ENCODE assay signal across 8 mouse cellular contexts in the genomic region with DNA sequence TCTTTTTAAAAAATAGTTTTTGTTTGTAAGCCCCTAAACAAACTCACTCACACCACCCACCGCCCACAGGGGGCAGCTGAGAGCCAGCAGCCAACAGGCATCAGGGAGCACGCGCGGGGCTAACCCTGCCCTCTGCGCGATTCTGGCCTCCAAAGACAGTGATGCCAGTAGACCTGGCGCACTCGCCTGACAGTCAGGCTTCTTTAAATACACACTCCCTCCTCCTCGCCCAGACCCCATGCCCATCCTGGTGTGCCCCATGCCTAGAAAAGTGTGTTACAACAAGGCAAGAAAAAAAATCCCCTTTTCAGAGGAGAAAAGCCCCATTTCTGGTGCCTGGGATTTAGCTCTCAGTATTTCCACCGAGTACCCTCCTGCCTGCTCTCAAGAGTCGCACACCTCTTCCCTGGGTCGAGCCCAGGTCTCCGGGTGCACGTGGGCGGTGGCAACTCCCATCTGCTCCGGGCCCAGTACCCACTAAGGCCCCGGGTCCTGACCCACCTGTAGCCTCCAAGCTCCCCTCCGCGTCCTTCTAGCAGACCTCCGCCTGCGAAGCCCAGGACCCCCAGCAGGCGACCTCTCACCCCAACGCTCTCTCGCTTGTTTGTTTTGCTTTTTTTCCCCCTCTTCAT. TPM values are rescaled to one million over a fixed set of nuclear protein-coding genes. Genes with fewer than 3 reads are reported as not detected.
DNase-seq lines count a peak whose midpoint lies in the region; ATAC-seq and TF ChIP-seq lines count a peak whose summit lies in the region.

No protein-coding gene starts in this region.

- DNase-seq in urinary bladder, adult 18-20 months (ENCODE audit: low spot score in 2 of 2), result peak; percentile 11 to 19
- DNase-seq in urinary bladder, postnatal 10 days (ENCODE audit: low spot score), result no peak
- DNase-seq in embryonic facial prominence, embryonic 11.5 days (ENCODE audit: low spot score), result peak; percentile 73
- DNase-seq in heart, adult 8-10 months (ENCODE audit: low spot score), result peak; percentile 77
- peak; percentile 25 for DNase-seq in kidney, adult 11 months
- DNase-seq in liver, postnatal 0 days, result peak; percentile 69
- peak; percentile 77 for DNase-seq in neural tube, embryonic 10.5 days (ENCODE audit: extremely low spot score, low spot score)
- peak; percentile 72 for DNase-seq in testis, postnatal 10 days (ENCODE audit: low spot score)

- peak; percentile 65 for TF ChIP-seq CTCF in liver, postnatal 0 days (IDR thresholded peaks at IDR 0.05; ENCODE audit: low read depth)

- no peaks in the 10 kb centered on the region for H3K4me1 ChIP-seq in embryonic facial prominence, embryonic 11.5 days (ENCODE audit: control insufficient read depth, insufficient read depth, low read length)
- H3K4me1 ChIP-seq in liver, postnatal 0 days (ENCODE audit: insufficient read depth), result peaks cover 4% of the 10 kb centered on the region; the same call in 1 of the 2 replicates

- H3K4me2 ChIP-seq in embryonic facial prominence, embryonic 11.5 days (ENCODE audit: low read depth, low read length), result peak overlapping the region; percentile 99
- H3K4me2 ChIP-seq in liver, postnatal 0 days (ENCODE audit: low read depth, low read length), result peak overlapping the region; percentile 82

- peak overlapping the region; percentile 65 for H3K4me3 ChIP-seq in embryonic facial prominence, embryonic 11.5 days (ENCODE audit: low read depth, low read length)
- peak overlapping the region; percentile 66 for H3K4me3 ChIP-seq in liver, postnatal 0 days (ENCODE audit: low read depth, low read length)

- 0 out of 2 replicates have a peak, but pooled peaks have one; percentile 45 for ATAC-seq in embryonic facial prominence, embryonic 11.5 days (replicated peaks; ENCODE audit: insufficient number of reproducible peaks, low FRiP score, low TSS enrichment, low read depth)
- ATAC-seq in liver, postnatal 0 days, result peak; percentile 65

- peaks cover 20% of the 10 kb centered on the region for H3K27me3 ChIP-seq in embryonic facial prominence, embryonic 11.5 days (ENCODE audit: control insufficient read depth, insufficient read depth, low read length)
- peaks cover 27% of the 10 kb centered on the region for H3K27me3 ChIP-seq in liver, postnatal 0 days (ENCODE audit: insufficient read depth, low read length)

- no peak overlapping the region for H3K27ac ChIP-seq in embryonic facial prominence, embryonic 11.5 days (replicated peaks; ENCODE audit: low read depth, low read length)
- 0 out of 2 replicates have a peak overlapping the region, but pooled peaks have one; percentile 44 for H3K27ac ChIP-seq in liver, postnatal 0 days (ENCODE audit: low read depth)

- no peaks in the 10 kb centered on the region for H3K36me3 ChIP-seq in embryonic facial prominence, embryonic 11.5 days (replicated peaks; ENCODE audit: control insufficient read depth, insufficient read depth, low read depth, low read length)
- no peaks in the 10 kb centered on the region for H3K36me3 ChIP-seq in liver, postnatal 0 days (replicated peaks; ENCODE audit: insufficient read depth, low read length)

- no peaks in the 10 kb centered on the region for H3K9me3 ChIP-seq in embryonic facial prominence, embryonic 11.5 days (replicated peaks; ENCODE audit: control insufficient read depth, low read length)
- no peaks in the 10 kb centered on the region for H3K9me3 ChIP-seq in liver, postnatal 0 days (ENCODE audit: low read length)

- peak overlapping the region; percentile 67 for H3K9ac ChIP-seq in embryonic facial prominence, embryonic 11.5 days (replicated peaks; ENCODE audit: low read length)
- H3K9ac ChIP-seq in liver, postnatal 0 days (replicated peaks), result peak overlapping the region; percentile 69

- WGBS in embryonic facial prominence, embryonic 11.5 days, result under 1% methylated on average over 24 of the region's 24 CpGs
- 1% methylated on average over 24 of the region's 24 CpGs for WGBS in liver, postnatal 0 days (ENCODE audit: insufficient replicate concordance)

- TF ChIP-seq EP300 in liver, postnatal 0 days (IDR thresholded peaks at IDR 0.05; ENCODE audit: low read depth), result no peak

RNA-seq across cellular contexts. Expression of a gene that starts 1.0 kb away (rescaled TPM):
- polyA plus RNA-seq in embryonic facial prominence, embryonic 11.5 days (2014; fragmentation: Nextera tagmentation; extraction: Ambion mirVana), result 5.5 and 6.5 TPM in 2 replicates
- total RNA-seq in heart, adult 8-10 months (2022), result 10 to 100 TPM; 45.4 to 54.7 (median 50.4) TPM
- 5.0 and 6.0 TPM in 2 replicates for polyA plus RNA-seq in liver, postnatal 0 days (2015; fragmentation: Nextera tagmentation; extraction: Ambion mirVana)
